Mouse (Mus musculus): ENCODE measurements around the gene Olfr1373.
"Not testable (repeated sequence)": the region's sequence is repeated elsewhere in the genome, so short reads cannot be mapped to it uniquely, and the experiment has no call there.

Gene Olfr1373

DNA sequence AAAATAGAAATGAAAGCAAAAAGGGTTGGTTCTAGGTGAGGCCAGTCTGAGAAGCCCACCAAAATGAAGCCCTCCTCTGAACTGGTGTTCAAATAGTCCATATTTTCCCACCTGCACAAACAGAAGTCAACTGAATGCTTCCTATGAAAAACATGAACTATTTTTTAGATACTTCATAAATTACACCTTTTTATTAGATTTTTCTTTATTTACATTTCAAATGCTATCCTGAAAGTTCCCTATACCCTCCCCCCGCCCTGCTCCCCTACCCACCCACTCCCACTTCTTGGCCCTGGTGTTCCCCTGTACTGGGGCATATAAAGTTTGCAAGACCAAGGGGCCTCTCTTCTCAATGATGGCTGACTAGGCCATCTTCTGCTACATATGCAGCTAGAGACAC lies at the start of gene Olfr1373:
Olfr1373 (minus strand) TSS at position 101 of the 400 bp plus-strand sequence.
- not testable (repeated sequence) for DNase-seq

DNA sequence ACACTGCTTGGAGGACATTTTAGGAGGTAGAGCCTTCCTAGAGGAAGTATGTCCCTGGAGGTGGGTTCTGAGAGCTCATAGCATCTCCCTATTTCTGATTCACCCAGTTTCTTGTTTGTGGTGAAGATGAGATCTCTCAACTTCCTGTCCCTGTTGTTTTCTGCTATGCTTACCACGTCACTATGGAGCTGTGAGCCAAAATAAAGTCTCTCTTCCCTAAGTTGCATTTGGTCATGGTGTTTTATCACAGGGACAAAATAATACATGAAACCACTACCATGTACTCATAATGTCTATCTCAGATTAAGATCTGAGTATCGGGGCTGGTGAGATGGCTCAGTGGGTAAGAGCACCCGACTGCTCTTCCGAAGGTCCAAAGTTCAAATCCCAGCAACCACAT lies 35.3 kb upstream of the Olfr1373 start:
- DNase-seq = not testable (repeated sequence)

GRCm38 (mm10) chr11:52179897-52180296 lies 34.6 kb upstream of the Olfr1373 start:
- not testable (repeated sequence) for DNase-seq

GRCm38 (mm10) chr11:52168461-52168860 lies 23.1 kb upstream of the Olfr1373 start:
- no peak for DNase-seq

GRCm38 (mm10) chr11:52167901-52168302 lies 22.6 kb upstream of the Olfr1373 start:
- peak; percentile 40 for DNase-seq

GRCm38 (mm10) chr11:52167126-52167525 lies 21.8 kb upstream of the Olfr1373 start:
- peak; percentile 53 for DNase-seq

DNA sequence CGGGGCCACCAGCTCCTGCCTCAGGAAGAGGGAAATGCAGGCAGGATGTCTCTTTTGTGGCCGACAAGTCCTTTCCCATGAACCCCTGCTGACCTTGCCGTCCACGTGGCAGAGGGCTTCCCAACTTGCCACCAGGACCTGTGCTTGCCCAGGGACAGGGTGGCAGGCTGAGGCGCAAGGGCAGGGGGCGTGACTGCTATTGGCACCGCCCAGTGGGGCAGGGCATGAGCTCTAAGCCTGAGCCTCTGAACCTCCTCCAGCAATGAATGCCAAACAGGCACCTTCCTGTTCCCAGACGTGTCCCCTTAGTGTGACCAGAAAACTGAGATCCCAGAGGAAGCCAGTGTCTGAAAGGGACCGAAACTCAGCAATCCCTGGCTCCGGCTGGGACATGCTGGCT lies 18.6 kb upstream of the Olfr1373 start:
- peak; percentile 62 for DNase-seq

GRCm38 (mm10) chr11:52143675-52144074 lies 1.7 kb downstream of the Olfr1373 start:
- DNase-seq = peak; percentile 60

- no peak for DNase-seq
These were observed 14.8 kb downstream of the Olfr1373 start for GRCm38 (mm10) chr11:52130451-52131068.

- DNase-seq = no peak
These were observed 15.5 kb downstream of the Olfr1373 start for GRCm38 (mm10) chr11:52129621-52130450.

- DNase-seq = no peak
These were observed 16.2 kb downstream of the Olfr1373 start for GRCm38 (mm10) chr11:52129171-52129570.

DNA sequence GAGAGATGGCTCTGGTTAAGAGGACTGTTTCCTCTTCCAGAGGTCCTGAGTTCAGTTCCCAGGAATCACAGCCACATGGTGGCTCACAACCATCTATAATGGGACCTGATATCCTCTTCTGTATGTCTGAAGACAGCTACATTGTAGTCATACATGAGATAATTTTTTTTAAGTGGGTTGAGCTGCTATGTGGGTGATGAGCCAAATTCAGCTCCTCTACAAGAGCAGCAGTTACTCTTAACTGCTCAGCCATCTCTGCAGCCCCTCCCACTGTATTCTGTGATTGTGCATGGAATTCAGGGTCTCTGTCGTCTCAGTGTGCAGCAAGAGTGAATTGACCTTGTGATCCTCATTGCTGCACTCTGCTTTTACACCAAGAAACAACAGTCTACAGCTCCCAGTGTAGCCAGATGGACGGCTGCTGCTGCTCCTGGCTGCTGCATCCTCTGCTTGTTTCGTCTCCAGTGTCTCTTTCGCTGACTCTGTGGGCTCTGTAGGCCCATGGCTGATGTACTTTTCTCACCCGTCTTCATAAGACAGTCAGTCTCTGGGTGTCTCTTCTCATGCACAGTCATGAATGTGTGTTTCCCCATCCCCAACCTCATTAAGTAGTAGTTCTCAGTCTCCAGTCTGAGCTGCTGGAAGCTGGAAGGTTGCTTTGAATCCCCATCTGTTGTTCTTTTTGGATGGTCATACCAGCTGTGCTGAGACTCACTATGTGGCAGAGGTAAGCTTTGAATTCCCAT lies 16.8 kb downstream of the Olfr1373 start:
- DNase-seq = no peak

- no peak for DNase-seq
These were observed 17.6 kb downstream of the Olfr1373 start for GRCm38 (mm10) chr11:52127760-52128159.

GRCm38 (mm10) chr11:52127169-52127568 lies 18.2 kb downstream of the Olfr1373 start:
- DNase-seq = no peak

DNA sequence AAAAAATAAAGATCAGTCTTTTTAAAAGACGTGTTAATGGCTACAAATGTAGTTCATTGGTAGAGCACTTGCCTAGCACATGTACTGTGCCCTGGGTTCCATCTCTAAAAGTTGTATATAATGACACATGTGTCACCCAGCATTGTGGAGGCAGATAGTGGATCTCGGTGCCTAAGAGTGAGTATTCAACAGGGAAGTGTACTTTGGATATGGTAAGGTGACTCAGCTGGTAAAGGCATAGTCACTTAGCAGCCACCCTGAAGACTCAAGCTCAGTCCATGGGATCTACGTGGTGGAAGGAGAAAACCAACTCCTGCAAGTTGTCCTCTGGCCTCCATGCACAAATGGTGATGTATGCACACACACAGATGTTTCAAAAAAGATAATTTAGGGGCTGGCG lies 20.9 kb downstream of the Olfr1373 start:
- DNase-seq = no peak

GRCm38 (mm10) chr11:52122045-52122444 lies 23.3 kb downstream of the Olfr1373 start:
- no peak for DNase-seq

DNA sequence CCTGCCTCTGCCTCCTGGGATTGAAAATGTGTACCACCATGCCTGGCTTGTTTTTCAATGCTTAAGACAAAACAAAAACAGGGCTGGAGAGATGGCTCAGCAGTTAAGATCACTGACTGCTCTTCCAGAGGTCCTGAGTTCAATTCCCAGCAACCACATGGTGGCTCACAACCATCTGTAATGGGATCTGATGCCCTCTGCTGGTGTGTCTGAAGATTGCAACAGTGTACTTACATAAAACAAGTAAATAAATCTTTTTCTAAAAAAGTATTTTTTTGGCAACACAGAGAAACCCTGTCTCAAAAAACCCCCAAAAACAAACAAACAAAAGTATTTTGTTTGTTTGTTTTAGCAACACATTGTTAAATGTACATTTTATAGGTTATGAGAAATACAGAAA lies 24.9 kb downstream of the Olfr1373 start:
- DNase-seq = not testable (repeated sequence)

DNA sequence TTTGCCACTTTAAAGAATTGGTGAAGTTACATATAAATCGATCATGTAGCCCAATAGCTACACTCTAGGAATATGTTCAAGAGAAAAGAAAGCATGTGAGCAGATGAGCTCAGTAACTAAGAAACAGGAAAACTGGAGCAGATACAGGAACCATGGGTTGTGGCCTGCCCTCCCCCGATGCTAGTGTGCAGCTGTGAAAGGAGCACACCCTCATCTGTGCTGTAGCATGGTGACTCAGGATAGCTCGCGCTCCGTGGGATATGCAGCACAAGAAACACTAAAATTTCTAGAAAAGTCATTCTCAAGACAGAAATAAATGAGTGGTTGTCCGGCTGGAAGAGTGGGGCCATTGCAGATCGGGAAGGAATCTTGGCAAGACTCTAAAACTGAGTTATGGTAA lies 28.2 kb downstream of the Olfr1373 start:
- DNase-seq = no peak

DNA sequence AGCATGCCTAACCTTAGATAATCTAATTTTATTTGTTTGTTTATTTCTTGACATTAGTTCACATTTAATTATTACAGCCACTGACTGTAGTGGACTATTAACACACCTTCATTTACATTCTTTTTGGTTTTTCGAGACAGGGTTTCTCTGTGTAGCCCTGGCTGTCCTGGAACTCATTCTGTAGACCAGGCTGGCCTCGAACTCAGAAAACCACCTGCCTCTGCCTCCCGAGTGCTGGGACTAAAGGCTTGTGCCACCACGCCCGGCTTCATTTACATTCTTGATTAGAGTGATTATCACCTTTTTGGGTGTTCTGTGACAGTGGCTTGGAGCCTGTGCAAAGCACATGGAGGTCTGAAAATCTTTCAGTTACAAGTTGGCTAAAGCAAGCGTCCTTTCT lies 29.2 kb downstream of the Olfr1373 start:
- DNase-seq = not testable (repeated sequence)

DNA sequence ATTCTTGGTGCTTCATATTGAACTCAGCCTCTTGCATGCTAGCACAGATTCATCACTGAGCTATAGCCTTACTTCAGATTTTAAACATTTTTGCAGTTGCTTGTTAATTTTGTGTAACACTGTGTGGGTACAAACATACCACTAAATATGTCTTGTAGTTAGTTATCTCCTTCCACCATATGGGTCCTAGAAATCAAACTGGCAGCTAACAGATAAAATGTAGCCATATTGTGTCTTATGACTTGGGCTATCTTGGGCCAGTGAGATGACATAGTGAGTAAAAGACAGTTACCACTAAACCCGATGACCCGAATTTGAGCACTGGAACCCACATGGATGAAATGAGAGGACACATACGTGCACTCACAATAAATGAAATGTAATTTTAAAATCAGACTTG lies 29.8 kb downstream of the Olfr1373 start:
- no peak for DNase-seq

GRCm38 (mm10) chr11:52109421-52109820 lies 35.9 kb downstream of the Olfr1373 start:
- no peak for DNase-seq

- DNase-seq = no peak
These were observed 36.5 kb downstream of the Olfr1373 start for GRCm38 (mm10) chr11:52108796-52109195.

- no peak for DNase-seq
These were observed 38.9 kb downstream of the Olfr1373 start for GRCm38 (mm10) chr11:52106438-52106837.

DNA sequence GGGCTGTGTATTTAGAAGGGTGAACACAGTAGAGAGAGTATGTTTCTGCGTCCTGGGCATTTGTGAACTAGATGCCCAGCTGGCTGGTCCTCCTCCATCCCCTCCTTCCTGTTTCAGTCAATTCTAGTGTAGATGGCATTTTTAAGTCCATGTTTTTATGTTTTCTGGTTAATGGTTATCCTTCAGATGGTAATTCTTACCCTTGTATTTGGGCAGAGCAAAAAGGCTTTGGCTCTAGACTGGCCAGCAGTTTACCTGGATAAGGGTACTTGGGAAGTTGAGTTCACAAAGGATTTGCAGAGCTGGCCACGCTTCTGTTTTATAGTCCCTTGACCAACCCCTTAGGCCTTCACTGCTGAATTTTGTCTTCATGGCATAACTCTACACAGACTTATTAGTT lies 39.3 kb downstream of the Olfr1373 start:
- no peak for DNase-seq
